Mouse (Mus musculus) 3T3-L1 (cell line): Measurements from ENCODE around the gene Olfr45.
"Not testable (repeated sequence)": the region's sequence is repeated elsewhere in the genome, so short reads cannot be mapped to it uniquely, and the experiment has no call there.

ENCODE experiments used
- DNase-seq: peaks from one replicate; pipeline ENCODE4 v3.0.0-alpha.2; 2015; ENCODE audit warnings: low read depth, low spot score

Olfr45 gene

GRCm38 (mm10) chr7:140681651-140682050 is at the start of gene Olfr45:
Gene Olfr45 (plus strand): TSS chr7:140681951.
- DNase-seq = no peak

- DNase-seq = no peak
Observed at GRCm38 (mm10) chr7:140646152-140646551, 35.6 kb upstream of the Olfr45 start, which contains the start of gene Olfr53. Gene Olfr53 (plus strand): TSS chr7:140646452.

GRCm38 (mm10) chr7:140659630-140660029 is 22.1 kb upstream of the Olfr45 start, which contains the start of gene Olfr539:
Gene Olfr539 (plus strand): TSS chr7:140659930.
- DNase-seq = no peak

- not testable (repeated sequence) for DNase-seq
Observed at GRCm38 (mm10) chr7:140670693-140671092, 11.1 kb upstream of the Olfr45 start.

GRCm38 (mm10) chr7:140675863-140676262 is 5.9 kb upstream of the Olfr45 start:
- DNase-seq = no peak

- not testable (repeated sequence) for DNase-seq
Observed at GRCm38 (mm10) chr7:140679591-140679990, 2.2 kb upstream of the Olfr45 start.

GRCm38 (mm10) chr7:140696967-140697366 is 15.2 kb downstream of the Olfr45 start, which contains the start of gene Olfr541:
Gene Olfr541 (plus strand): TSS chr7:140697267.
- no peak for DNase-seq

- no peak for DNase-seq
Observed at GRCm38 (mm10) chr7:140706348-140706747, 24.6 kb downstream of the Olfr45 start.

- DNase-seq = no peak
Observed at GRCm38 (mm10) chr7:140707536-140708284, 26.0 kb downstream of the Olfr45 start.

- no peak for DNase-seq
Observed at GRCm38 (mm10) chr7:140717155-140718055, 35.7 kb downstream of the Olfr45 start.

- DNase-seq = no peak
Observed at GRCm38 (mm10) chr7:140721095-140721494, 39.3 kb downstream of the Olfr45 start.

- no peak for DNase-seq
Observed at GRCm38 (mm10) chr7:140725558-140725957, 43.8 kb downstream of the Olfr45 start.

- DNase-seq = peak; percentile 4
Observed at GRCm38 (mm10) chr7:140733162-140733561, 51.4 kb downstream of the Olfr45 start.
